Mouse (Mus musculus) thymus, postnatal 25 days (tissue): ENCODE data around the gene Iqsec1.

Experiments used
- DNase-seq: peaks from one replicate; pipeline ENCODE4 v3.0.0; 2022

Gene Iqsec1

GRCm38 (mm10) chr6:90701391-90701790, 287.1 kb downstream of the Iqsec1 start:
- no peak for DNase-seq

- no peak for DNase-seq
Measured at GRCm38 (mm10) chr6:90700737-90701136, 287.7 kb downstream of the Iqsec1 start.

GRCm38 (mm10) chr6:90700068-90700467, 288.4 kb downstream of the Iqsec1 start:
- no peak for DNase-seq

GRCm38 (mm10) chr6:90698843-90699242, 289.6 kb downstream of the Iqsec1 start:
- peak; percentile 37 for DNase-seq

GRCm38 (mm10) chr6:90695754-90696153, 292.7 kb downstream of the Iqsec1 start:
- DNase-seq: no peak

GRCm38 (mm10) chr6:90692404-90692803, 296.1 kb downstream of the Iqsec1 start:
- no peak for DNase-seq

- DNase-seq: no peak
Measured at GRCm38 (mm10) chr6:90691935-90692334, 296.6 kb downstream of the Iqsec1 start.

- DNase-seq: no peak
Measured at GRCm38 (mm10) chr6:90689500-90689899, 299.0 kb downstream of the Iqsec1 start.

GRCm38 (mm10) chr6:90688742-90689141, 299.7 kb downstream of the Iqsec1 start:
- DNase-seq: no peak

- DNase-seq: no peak
Measured at GRCm38 (mm10) chr6:90688003-90688402, 300.5 kb downstream of the Iqsec1 start.

GRCm38 (mm10) chr6:90686812-90687211, 301.7 kb downstream of the Iqsec1 start:
- DNase-seq: no peak

- DNase-seq: no peak
Measured at GRCm38 (mm10) chr6:90683831-90684532, 304.5 kb downstream of the Iqsec1 start.

GRCm38 (mm10) chr6:90680401-90680800, 308.1 kb downstream of the Iqsec1 start:
- DNase-seq: no peak

GRCm38 (mm10) chr6:90678759-90679158, 309.7 kb downstream of the Iqsec1 start:
- DNase-seq: no peak

- DNase-seq: no peak
Measured at GRCm38 (mm10) chr6:90668693-90669092, 319.8 kb downstream of the Iqsec1 start.

GRCm38 (mm10) chr6:90663736-90664135, 324.7 kb downstream of the Iqsec1 start:
- DNase-seq: no peak

GRCm38 (mm10) chr6:90662148-90662547, 326.3 kb downstream of the Iqsec1 start:
- DNase-seq: no peak

- DNase-seq: no peak
Measured at GRCm38 (mm10) chr6:90661029-90661399, 327.5 kb downstream of the Iqsec1 start.

- DNase-seq: no peak
Measured at GRCm38 (mm10) chr6:90660398-90661028, 328.0 kb downstream of the Iqsec1 start.

- no peak for DNase-seq
Measured at GRCm38 (mm10) chr6:90659913-90660312, 328.6 kb downstream of the Iqsec1 start.

GRCm38 (mm10) chr6:90656344-90656850, 332.1 kb downstream of the Iqsec1 start:
- peak; percentile 30 for DNase-seq

- DNase-seq: peak; percentile 61
Measured at GRCm38 (mm10) chr6:90653736-90654135, 334.7 kb downstream of the Iqsec1 start.

- DNase-seq: no peak
Measured at GRCm38 (mm10) chr6:90650634-90651033, 337.9 kb downstream of the Iqsec1 start.

GRCm38 (mm10) chr6:90649279-90649678, 339.2 kb downstream of the Iqsec1 start:
- no peak for DNase-seq
